Mouse (Mus musculus): ENCODE results near the gene Brap.

The Brap gene

GRCm38 (mm10) chr5:121714331-121714730 lies 54.0 kb downstream of the Brap start:
- in situ Hi-C loops (cut with MseI, MboI): no loop called here

GRCm38 (mm10) chr5:121714928-121715327 lies 54.6 kb downstream of the Brap start:
- in situ Hi-C loops (cut with MseI, MboI): no loop called here

- in situ Hi-C loops (cut with MseI, MboI): no loop called here
Observed at GRCm38 (mm10) chr5:121718462-121718861, 58.1 kb downstream of the Brap start.

GRCm38 (mm10) chr5:121720888-121721585 lies 60.7 kb downstream of the Brap start:
- in situ Hi-C loops (cut with MseI, MboI): no loop called here

- in situ Hi-C loops (cut with MseI, MboI): no loop called here
Observed at GRCm38 (mm10) chr5:121721841-121722240, 61.5 kb downstream of the Brap start.

- in situ Hi-C loops (cut with MseI, MboI): no loop called here
Observed at GRCm38 (mm10) chr5:121724678-121725077, 64.3 kb downstream of the Brap start.

GRCm38 (mm10) chr5:121730057-121730456 lies 69.7 kb downstream of the Brap start:
- in situ Hi-C loops (cut with MseI, MboI): no loop called here

GRCm38 (mm10) chr5:121736641-121737040 lies 76.3 kb downstream of the Brap start:
- in situ Hi-C loops (cut with MseI, MboI): no loop called here

Data from mouse trophoblast stem cell (cell line).